Comparison of ENCODE assay signal across 9 mouse cellular contexts in genomic region chr7:37893885-37894284, GRCm38 (mm10).
DNase-seq lines count a peak whose midpoint lies in the region; ATAC-seq lines count a peak whose summit lies in the region.
"Had no signal": no experiment of that assay in that cellular context is flagged by ENCODE, and none has a peak within 500 bp of the region (broad histone marks: within the 10 kb centered on the region; RNA-seq: fewer than 3 reads in every experiment).

No protein-coding gene starts in this region.

- H3K9ac ChIP-seq in heart, embryonic 11.5 days (ENCODE audit: low read depth, low read length): no peak overlapping the region
- H3K9ac ChIP-seq: neural tube, embryonic 12.5 days had no signal

- intact Hi-C loops in gastrocnemius, postnatal 36 days (cut with DNase I): no loop called here

- no peaks in the 10 kb centered on the region for H3K9me3 ChIP-seq in heart, embryonic 11.5 days (replicated peaks; ENCODE audit: control insufficient read depth, low read length)
- H3K9me3 ChIP-seq: neural tube, embryonic 12.5 days had no signal

- no peaks in the 10 kb centered on the region for H3K36me3 ChIP-seq in heart, embryonic 11.5 days (ENCODE audit: control insufficient read depth, insufficient read depth, low read length)
- H3K36me3 ChIP-seq: neural tube, embryonic 12.5 days had no signal

- no peaks in the 10 kb centered on the region for H3K4me1 ChIP-seq in heart, embryonic 11.5 days (ENCODE audit: control insufficient read depth, insufficient read depth, low read length)
- H3K4me1 ChIP-seq: neural tube, embryonic 12.5 days had no signal

- ATAC-seq in heart, embryonic 11.5 days (replicated peaks; ENCODE audit: insufficient number of reproducible peaks, low FRiP score, low TSS enrichment): no peak

- WGBS in heart, embryonic 11.5 days (ENCODE audit: insufficient replicate concordance): 82% methylated on average over 6 of the region's 6 CpGs

- H3K4me3 ChIP-seq in heart, embryonic 11.5 days (ENCODE audit: low read depth, low read length): no peak overlapping the region
- H3K4me3 ChIP-seq: neural tube, embryonic 12.5 days had no signal

- no peaks in the 10 kb centered on the region for H3K27me3 ChIP-seq in heart, embryonic 11.5 days (ENCODE audit: control insufficient read depth, insufficient read depth, low read length)
- H3K27me3 ChIP-seq: neural tube, embryonic 12.5 days had no signal

- peak; percentile 49 for DNase-seq in heart, postnatal 4 days
- peak; percentile 13 for DNase-seq in ovary, postnatal 14 days (ENCODE audit: low spot score)
- DNase-seq in ovary, postnatal 10 days (ENCODE audit: low spot score): no peak
- DNase-seq in c-Kit-positive CD71-positive TER-119-positive erythroid progenitor cells, embryonic 14.5 days (ENCODE audit: low spot score): peak; percentile 16
- DNase-seq in thymus, postnatal 14 days: peak; percentile 19
- no peak for DNase-seq in gastrocnemius, postnatal 36 days
- no peak for DNase-seq in urinary bladder, postnatal 4 days (ENCODE audit: low spot score in 2 of 2)

- no peak overlapping the region for H3K27ac ChIP-seq in heart, embryonic 11.5 days (ENCODE audit: low read depth, low read length)
- H3K27ac ChIP-seq: neural tube, embryonic 12.5 days had no signal

- H3K4me2 ChIP-seq in heart, embryonic 11.5 days: no peak overlapping the region
- H3K4me2 ChIP-seq: neural tube, embryonic 12.5 days had no signal

Comparison
In these comparisons a context has a peak if more than half of its experiments do, and no peak if none do; other contexts are left out.
1. DNase-seq: peak in heart, postnatal 4 days (single experiment), ovary, postnatal 14 days (single experiment), c-Kit-positive CD71-positive TER-119-positive erythroid progenitor cells, embryonic 14.5 days (single experiment) and thymus, postnatal 14 days (single experiment); none in ovary, postnatal 10 days (single experiment), gastrocnemius, postnatal 36 days (0 of 2) and urinary bladder, postnatal 4 days (0 of 2).